Mouse (Mus musculus): Measurements from ENCODE around the gene Rhbdl3.

Rhbdl3 gene

GRCm38 (mm10) chr11:80384461-80384860 is 83.7 kb downstream of the Rhbdl3 start:
- no peak for DNase-seq (ENCODE audit: low spot score in 2 of 2)

GRCm38 (mm10) chr11:80385055-80385454 is 84.3 kb downstream of the Rhbdl3 start:
- DNase-seq (ENCODE audit: low spot score in 2 of 2), result no peak

- DNase-seq (ENCODE audit: low spot score in 2 of 2), result no peak
Observed at GRCm38 (mm10) chr11:80386790-80387189, 86.1 kb downstream of the Rhbdl3 start.

GRCm38 (mm10) chr11:80389885-80390284 is 89.2 kb downstream of the Rhbdl3 start:
- no peak for DNase-seq (ENCODE audit: low spot score in 2 of 2)

- no peak for DNase-seq (ENCODE audit: low spot score in 2 of 2)
Observed at GRCm38 (mm10) chr11:80391407-80392120, 90.9 kb downstream of the Rhbdl3 start.

GRCm38 (mm10) chr11:80395930-80396329 is 95.2 kb downstream of the Rhbdl3 start:
- no peak for DNase-seq (ENCODE audit: low spot score in 2 of 2)

GRCm38 (mm10) chr11:80396617-80397016 is 95.9 kb downstream of the Rhbdl3 start:
- no peak for DNase-seq (ENCODE audit: low spot score in 2 of 2)

Data from frontal cortex, postnatal 25 days (tissue).